Mouse (Mus musculus): ENCODE results near the gene Sgta. TPM values are rescaled to one million over a fixed set of nuclear protein-coding genes. Genes with fewer than 3 reads are reported as not detected.

Gene Sgta
- total RNA-seq, 2 experiments from 2014 or later: 223 to 227 TPM

Small RNAs within 50 kb of the gene (microRNA-seq; reads per million reads assigned to microRNA genes)
- not detected for gene Mir5615-1
- gene Mir5615-2: not detected

Other genes with a start within 250 kb of the Sgta start
- gene Jsrp1, start 246.7 kb downstream of the Sgta start, total RNA-seq (2021): 1 to 10 TPM; 4.7 to 7.2 TPM
- gene Oaz1, start 233.5 kb downstream of the Sgta start, total RNA-seq (2021): 1,000 to 10,000 TPM in 1 of 2 experiments, 100 to 1,000 TPM in 1; 923 to 1,039 TPM
- gene Lingo3, start 216.1 kb downstream of the Sgta start, total RNA-seq (2021): 1 to 10 TPM; 5.8 TPM
- 10 to 100 TPM; 26.6 to 36.8 TPM for gene Lsm7, start 205.0 kb downstream of the Sgta start, total RNA-seq (2021)
- 10 to 100 TPM; 28.1 to 30.3 TPM for gene Sppl2b, start 204.9 kb downstream of the Sgta start, total RNA-seq (2021)
- gene Tmprss9, start 188.3 kb downstream of the Sgta start, total RNA-seq (2021): not detected
- gene Timm13, start 159.2 kb downstream of the Sgta start, total RNA-seq (2021): 100 to 1,000 TPM; 202 to 239 TPM
- 10 to 100 TPM; 11.2 to 17.2 TPM for gene Lmnb2, start 141.9 kb downstream of the Sgta start, total RNA-seq (2021)
- gene Gadd45b, start 130.1 kb downstream of the Sgta start, total RNA-seq (2021): 100 to 1,000 TPM in 1 of 2 experiments, 10 to 100 TPM in 1; 81.7 to 149 TPM
- gene Gng7, start 45.2 kb downstream of the Sgta start, total RNA-seq (2021): 1 to 10 TPM; 6.4 to 6.7 TPM
- 1 to 10 TPM; 1.2 to 1.5 TPM for gene Diras1, start 34.5 kb downstream of the Sgta start, total RNA-seq (2021)
- gene Slc39a3, start 22.8 kb downstream of the Sgta start, total RNA-seq (2021): 10 to 100 TPM; 33.2 to 68.5 TPM
- gene Thop1, start 9.9 kb upstream of the Sgta start, total RNA-seq (2021): 10 to 100 TPM; 51.5 to 56.6 TPM
- gene Creb3l3, start 38.7 kb upstream of the Sgta start, total RNA-seq (2021): 1 to 10 TPM in 1 of 2 experiments, under 1 TPM in 1; 0.36 to 2.1 TPM
- 100 to 1,000 TPM; 178 to 186 TPM for gene Map2k2, start 45.7 kb upstream of the Sgta start, total RNA-seq (2021)
- gene Zbtb7a, start 75.0 kb upstream of the Sgta start, total RNA-seq (2021): 10 to 100 TPM; 69.9 to 84.0 TPM
- gene Pias4, start 107.7 kb upstream of the Sgta start, total RNA-seq (2021): 10 to 100 TPM; 26.7 to 28.2 TPM
- 1,000 to 10,000 TPM; 1,540 to 1,602 TPM for gene Eef2, start 116.5 kb upstream of the Sgta start, total RNA-seq (2021)
- gene Dapk3, start 122.8 kb upstream of the Sgta start, total RNA-seq (2021): 10 to 100 TPM; 77.1 to 78.2 TPM
- gene 4930442H23Rik, start 123.7 kb upstream of the Sgta start, total RNA-seq (2021): not detected
- gene Nmrk2, start 141.9 kb upstream of the Sgta start, total RNA-seq (2021): not detected
- 1 to 10 TPM; 1.5 to 2.6 TPM for gene Atcay, start 170.7 kb upstream of the Sgta start, total RNA-seq (2021)
- gene Zfr2, start 173.0 kb upstream of the Sgta start, total RNA-seq (2021): 10 to 100 TPM in 1 of 2 experiments, 1 to 10 TPM in 1; 9.2 to 14.2 TPM
- gene Matk, start 192.8 kb upstream of the Sgta start, total RNA-seq (2021): under 1 TPM; 0.36 to 0.86 TPM
- 100 to 1,000 TPM; 121 to 141 TPM for gene Mrpl54, start 206.8 kb upstream of the Sgta start, total RNA-seq (2021)
- 100 to 1,000 TPM in 1 of 2 experiments, 10 to 100 TPM in 1; 78.8 to 109 TPM for gene Apba3, start 206.8 kb upstream of the Sgta start, total RNA-seq (2021)
- gene Tjp3, start 231.4 kb upstream of the Sgta start, total RNA-seq (2021): under 1 TPM; 0.23 to 0.26 TPM
- 10 to 100 TPM; 37.2 to 40.9 TPM for gene Pip5k1c, start 232.8 kb upstream of the Sgta start, total RNA-seq (2021)

Data from adrenal gland, postnatal 36 days (tissue).